Mouse (Mus musculus): ENCODE data around the gene Gm7029.
"Not testable (repeated sequence)": the region's sequence is repeated elsewhere in the genome, so short reads cannot be mapped to it uniquely, and the experiment has no call there.

The Gm7029 gene

DNA sequence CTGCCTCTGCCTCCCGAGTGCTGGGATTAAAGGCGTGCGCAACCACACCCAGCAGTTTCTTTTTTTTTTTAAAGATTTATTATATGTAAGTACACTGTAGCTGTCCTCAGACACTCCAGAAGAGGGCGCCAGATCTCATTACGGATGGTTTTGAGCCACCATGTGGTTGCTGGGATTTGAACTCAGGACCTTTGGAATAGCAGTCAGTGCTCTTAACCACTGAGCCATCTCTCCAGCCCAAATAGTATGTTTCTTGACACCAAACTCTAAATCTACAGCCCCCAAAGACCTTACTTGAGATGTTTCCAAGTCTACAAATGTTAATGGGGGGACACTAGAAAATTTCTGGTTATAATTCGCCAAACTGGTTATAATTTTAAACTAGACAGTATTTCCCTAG lies 18.3 kb downstream of the Gm7029 start:
- DNase-seq (ENCODE audit: low spot score) = not testable (repeated sequence)

- no peak for DNase-seq (ENCODE audit: low spot score)
Observed at GRCm38 (mm10) chr17:33892429-33892828, 18.8 kb downstream of the Gm7029 start.

- not testable (repeated sequence) for DNase-seq (ENCODE audit: low spot score)
Observed at GRCm38 (mm10) chr17:33893011-33893410, 19.4 kb downstream of the Gm7029 start.

DNA sequence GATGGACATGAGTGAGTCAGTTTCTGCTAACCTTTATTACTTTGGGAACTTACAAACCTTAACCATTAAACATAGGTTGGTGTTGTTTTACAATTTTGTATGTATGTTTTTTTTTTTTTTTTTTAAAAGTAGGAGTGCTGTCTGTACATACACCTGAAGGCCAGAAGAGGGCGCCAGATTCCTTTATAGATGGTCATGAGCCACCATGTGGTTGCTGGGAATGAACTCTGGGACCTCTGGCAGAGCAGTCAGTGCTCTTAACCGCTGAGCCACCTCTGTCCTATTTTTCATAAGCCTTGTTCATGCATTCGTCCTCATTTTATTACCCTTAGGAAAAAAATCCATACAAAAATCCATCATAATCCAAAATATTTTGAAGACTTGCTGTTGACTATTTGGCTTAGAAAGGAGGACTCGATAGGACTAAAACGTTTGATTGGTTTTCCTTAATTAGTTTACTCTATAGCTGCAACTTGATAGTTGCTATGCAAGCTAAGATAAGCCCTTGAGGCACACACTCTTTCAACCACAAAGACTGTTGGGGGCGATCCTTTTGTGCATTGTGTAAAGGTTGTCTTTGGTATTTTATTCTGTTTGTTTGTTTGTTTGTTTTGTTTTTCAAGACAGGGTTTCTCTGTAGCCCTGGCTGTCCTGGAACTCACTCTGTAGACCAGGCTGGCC lies 23.6 kb downstream of the Gm7029 start:
- no peak for DNase-seq (ENCODE audit: low spot score)

DNA sequence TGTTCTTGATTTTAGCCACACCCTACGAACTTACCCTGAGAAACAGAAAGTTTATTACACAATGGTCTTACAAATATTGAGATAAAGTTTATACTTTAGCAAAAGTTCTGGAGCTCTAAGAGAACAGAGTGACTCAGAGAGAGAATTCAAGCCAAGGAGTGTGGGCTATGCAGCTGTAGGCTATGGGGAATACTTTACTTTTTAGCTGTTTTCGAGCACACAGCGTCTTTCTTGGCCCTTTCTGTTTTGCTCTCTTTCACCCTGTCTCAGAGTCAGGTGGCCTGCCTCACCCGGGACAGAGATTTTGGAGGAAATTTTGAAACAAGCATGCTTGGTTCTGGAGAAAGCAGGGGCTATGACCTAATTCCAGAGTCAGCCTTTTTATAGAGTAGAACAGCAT lies 24.6 kb downstream of the Gm7029 start:
- not testable (repeated sequence) for DNase-seq (ENCODE audit: low spot score)

DNA sequence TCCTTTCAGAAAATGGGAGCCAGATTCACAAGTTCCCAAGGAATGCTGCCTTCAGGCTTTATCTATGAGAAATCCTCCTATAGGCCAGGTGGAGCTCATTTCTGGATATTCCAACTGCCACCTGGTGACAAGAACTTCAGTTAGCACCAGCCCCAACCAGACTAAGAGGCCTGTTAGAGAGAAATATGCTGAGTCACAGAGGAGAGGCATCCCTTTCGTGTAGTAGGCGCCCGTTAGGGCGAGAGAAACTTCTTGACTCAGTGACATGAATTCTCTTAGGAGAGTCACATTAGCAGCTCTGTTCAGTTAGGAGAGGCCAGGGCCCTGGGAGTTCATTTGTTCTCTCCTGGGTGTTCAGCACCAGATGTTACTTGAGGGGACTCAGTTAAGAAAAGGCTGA lies 26.0 kb downstream of the Gm7029 start:
- DNase-seq (ENCODE audit: low spot score) = no peak

GRCm38 (mm10) chr17:33900281-33900988 lies 26.8 kb downstream of the Gm7029 start:
- no peak for DNase-seq (ENCODE audit: low spot score)

- DNase-seq (ENCODE audit: low spot score) = no peak
Observed at GRCm38 (mm10) chr17:33900989-33901314, 27.3 kb downstream of the Gm7029 start.

DNA sequence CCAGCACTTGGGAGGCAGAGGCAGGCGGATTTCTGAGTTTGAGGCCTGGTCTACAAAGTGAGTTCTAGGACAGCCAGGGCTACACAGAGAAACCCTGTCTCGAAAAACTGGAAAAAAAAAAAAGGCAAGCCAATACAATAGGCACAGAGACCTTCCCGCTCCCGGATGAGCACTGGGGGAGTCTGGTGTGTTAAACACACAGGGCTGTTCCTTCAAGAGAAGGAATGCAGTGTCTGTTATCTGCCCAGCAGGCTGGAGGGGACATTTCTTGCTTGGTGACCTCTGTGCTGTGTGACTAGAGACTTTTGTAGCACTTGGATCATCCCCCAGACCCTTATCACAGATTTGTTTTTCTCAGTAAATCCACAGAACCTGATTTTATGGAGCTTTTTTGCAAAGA lies 28.0 kb downstream of the Gm7029 start:
- no peak for DNase-seq (ENCODE audit: low spot score)

GRCm38 (mm10) chr17:33902079-33902478 lies 28.4 kb downstream of the Gm7029 start:
- no peak for DNase-seq (ENCODE audit: low spot score)

- no peak for DNase-seq (ENCODE audit: low spot score)
Observed at GRCm38 (mm10) chr17:33902491-33902890, 28.9 kb downstream of the Gm7029 start.

- DNase-seq (ENCODE audit: low spot score) = not testable (repeated sequence)
Observed at GRCm38 (mm10) chr17:33903911-33904651, 30.4 kb downstream of the Gm7029 start.

GRCm38 (mm10) chr17:33904835-33905234 lies 31.2 kb downstream of the Gm7029 start, which contains the start of gene Platr17:
Gene Platr17, plus strand, starts transcription at chr17:33905135.
- DNase-seq (ENCODE audit: low spot score) = not testable (repeated sequence)

GRCm38 (mm10) chr17:33908331-33909076 lies 34.9 kb downstream of the Gm7029 start:
- DNase-seq (ENCODE audit: low spot score) = peak; percentile 52

DNA sequence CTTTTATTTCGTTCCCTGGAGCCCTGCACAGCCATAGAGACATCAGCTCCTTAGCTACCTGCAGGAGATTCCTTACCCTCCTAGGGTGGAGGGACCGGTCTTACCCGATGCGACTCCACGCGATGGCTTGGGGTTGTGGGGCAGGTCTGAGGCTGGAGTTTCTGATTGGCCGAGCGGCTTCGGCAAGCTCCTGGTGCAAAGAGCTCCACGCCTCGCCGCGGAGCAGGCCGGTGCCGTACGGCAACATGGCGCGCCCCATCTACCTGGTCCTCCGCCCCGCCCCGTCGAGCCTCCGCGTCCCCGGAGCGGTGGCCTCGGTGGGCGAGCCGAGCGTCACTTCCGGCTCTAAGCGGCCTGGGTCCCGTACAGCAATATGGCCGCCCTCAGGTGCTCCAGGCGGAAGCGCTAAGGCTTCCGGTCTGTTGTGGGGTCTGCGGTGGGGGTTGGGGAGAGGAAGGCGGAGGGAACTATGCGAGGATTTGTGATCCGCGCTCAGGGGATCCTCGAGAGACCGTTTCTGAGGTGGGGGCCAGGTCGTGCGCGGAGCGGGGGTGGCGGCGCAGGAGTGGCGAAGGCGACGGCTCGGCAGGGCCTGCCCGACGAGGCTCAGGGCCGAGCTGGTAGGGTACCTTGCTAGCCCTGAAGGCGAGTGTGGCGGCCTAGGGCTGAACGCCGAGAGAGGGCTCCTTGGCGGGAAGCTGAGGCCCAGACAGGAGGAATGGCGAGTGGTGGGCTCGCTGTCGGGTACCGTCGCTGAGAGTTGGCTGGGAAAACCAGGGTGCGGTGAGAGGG lies 35.6 kb downstream of the Gm7029 start, which contains the start of gene Daxx:
TSS of gene Daxx (plus strand) at position 338 of the 792 bp plus-strand sequence.
- DNase-seq (ENCODE audit: low spot score) = peak; percentile 99

DNA sequence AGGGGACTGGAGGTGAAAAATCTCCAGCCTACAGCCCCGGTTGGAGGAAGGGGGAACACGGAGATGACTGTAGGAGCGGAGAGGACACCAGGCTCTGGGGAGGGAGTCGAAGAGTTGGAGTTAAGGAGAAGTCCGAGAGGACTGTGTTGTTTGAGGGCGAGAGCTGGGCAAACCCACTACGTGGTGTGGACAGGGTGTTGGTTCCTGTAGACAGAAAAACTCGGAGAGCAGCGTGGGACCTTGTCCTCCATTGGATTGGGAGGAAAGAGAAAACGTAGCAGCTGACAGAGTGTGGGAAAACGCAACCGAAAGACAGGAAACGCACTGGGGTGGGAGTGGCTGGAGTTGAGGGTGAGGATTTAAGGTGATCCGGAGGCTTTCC lies 36.2 kb downstream of the Gm7029 start:
- peak; percentile 48 for DNase-seq (ENCODE audit: low spot score)

DNA sequence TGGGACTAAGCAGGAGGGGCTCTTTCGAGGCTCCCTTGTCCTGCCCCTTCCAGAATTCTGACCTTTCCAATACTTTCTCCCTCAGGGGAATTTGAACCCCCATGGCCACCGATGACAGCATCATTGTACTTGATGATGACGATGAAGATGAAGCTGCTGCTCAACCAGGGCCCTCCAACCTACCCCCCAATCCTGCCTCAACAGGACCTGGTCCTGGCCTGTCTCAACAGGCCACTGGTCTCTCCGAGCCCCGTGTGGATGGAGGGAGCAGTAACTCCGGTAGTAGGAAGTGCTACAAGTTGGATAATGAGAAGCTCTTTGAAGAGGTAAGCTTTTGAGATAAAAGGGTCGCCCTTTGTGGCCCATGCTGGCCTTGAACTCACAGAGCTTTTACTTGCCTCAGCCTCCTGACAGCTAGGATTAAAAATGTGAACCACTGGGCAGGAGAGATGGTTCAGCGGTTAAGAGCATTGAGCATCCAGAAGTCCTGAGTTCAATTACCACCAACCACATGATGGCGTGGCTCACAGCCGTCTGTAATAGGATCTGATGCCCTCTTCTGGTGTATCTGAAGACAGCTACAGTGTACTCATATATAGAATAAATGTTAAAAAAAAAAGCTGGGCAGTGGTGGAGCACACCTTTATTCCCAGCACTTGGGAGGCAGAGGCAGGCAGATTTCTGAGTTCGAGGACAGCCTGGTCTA lies 36.9 kb downstream of the Gm7029 start:
- DNase-seq (ENCODE audit: low spot score) = no peak

DNA sequence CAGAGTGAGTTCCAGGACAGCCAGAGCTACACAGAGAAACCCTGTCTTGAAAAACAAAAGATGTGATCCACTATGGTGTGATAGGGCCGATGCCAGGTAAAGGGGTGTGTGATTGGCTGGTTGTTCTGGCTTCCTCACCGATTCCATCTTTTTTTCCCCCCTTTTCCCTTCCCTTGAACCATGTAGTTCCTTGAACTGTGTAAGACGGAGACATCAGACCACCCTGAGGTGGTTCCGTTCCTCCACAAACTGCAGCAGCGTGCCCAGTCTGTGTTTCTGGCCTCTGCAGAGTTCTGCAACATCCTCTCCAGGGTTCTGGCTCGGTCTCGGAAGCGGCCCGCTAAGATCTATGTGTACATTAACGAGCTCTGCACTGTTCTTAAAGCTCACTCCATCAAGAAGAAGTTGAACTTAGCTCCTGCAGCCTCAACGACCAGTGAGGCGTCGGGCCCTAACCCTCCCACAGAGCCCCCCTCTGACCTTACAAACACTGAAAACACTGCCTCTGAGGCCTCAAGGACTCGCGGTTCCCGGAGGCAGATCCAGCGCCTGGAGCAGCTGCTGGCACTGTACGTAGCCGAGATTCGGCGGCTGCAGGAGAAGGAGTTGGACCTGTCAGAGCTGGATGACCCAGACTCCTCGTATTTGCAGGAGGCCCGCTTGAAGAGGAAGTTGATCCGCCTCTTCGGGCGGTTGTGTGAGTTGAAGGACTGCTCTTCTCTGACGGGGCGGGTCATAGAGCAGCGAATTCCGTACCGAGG lies 37.6 kb downstream of the Gm7029 start:
- DNase-seq (ENCODE audit: low spot score) = no peak

DNA sequence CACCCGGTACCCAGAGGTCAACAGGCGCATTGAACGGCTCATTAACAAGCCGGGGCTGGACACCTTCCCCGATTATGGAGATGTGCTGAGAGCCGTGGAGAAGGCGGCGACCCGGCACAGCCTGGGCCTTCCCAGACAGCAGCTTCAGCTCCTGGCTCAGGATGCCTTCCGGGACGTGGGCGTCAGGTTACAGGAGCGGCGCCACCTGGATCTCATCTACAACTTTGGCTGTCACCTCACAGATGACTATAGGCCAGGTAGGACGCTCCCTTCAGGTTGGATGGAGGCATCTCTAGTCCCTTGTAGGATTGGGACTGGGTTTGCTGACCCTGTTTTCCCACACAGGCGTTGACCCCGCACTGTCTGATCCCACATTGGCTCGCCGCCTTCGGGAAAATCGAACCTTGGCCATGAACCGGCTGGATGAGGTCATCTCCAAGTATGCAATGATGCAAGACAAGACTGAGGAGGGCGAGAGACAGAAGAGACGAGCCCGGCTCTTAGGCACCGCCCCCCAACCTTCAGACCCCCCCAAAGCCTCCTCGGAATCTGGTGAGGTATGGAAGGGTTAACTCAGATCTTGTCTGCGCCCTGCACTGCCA lies 38.3 kb downstream of the Gm7029 start:
- no peak for DNase-seq (ENCODE audit: low spot score)

DNA sequence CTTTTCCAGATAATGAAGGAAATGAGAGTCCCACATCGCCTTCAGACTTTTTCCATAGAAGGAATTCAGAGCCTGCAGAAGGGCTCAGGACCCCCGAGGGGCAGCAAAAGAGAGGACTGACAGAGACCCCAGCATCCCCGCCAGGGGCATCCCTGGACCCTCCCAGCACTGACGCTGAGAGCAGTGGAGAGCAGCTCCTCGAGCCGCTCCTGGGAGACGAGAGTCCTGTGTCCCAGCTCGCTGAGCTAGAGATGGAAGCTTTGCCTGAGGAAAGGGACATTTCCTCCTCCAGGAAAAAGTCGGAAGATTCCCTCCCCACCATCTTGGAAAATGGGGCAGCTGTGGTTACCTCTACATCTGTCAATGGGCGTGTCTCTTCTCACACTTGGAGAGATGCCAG lies 39.6 kb downstream of the Gm7029 start:
- DNase-seq (ENCODE audit: low spot score) = no peak
